Mouse (Mus musculus): Measurements from ENCODE around the gene Shtn1. TPM values are rescaled to one million over a fixed set of nuclear protein-coding genes. Genes with fewer than 3 reads are reported as not detected.

Shtn1 gene
- polyA plus RNA-seq, 1 experiment: 6.4 TPM

DNA sequence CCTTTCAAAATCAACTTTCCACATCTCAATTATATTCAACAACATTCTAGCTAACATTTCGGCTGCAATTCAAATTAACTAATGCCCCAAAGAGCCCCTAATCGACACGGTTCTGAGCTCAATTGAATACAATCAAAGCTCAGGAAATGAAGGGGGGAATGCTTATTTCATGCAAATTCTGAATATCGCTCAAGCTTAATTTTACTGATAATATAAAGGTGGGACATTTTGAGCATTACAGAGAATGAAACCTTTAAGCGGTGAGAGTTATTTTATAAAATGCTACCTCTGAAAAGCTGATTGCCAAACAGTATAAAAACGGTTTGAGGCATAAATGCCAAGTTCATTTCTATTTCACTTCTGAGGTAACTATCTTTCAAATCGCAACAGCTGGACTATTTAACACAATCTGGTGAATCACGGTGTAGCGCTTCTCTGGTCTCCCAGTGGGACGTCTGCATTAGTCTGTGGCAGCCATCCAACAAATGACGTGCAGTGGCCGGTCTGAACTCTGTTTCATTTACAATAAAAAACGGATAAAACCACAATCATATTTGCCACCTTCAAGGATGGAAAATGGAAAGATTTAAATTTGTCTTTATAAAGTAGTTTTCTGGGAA, 96.4 kb downstream of the Shtn1 start:
- Histone ChIP-seq H3K4me1 (ENCODE audit: control insufficient read depth, insufficient read depth, low read length) (no peaks in the 10 kb centered on the region), H3K4me3 (replicated peaks; ENCODE audit: extremely low read depth, low read depth, low read length) (no peak overlapping the region)
- DNase-seq: no peak
- 59% methylated on average over 13 of the region's 13 CpGs for WGBS
- TF ChIP-seq CTCF (IDR thresholded peaks at IDR 0.05; ENCODE audit: insufficient read depth, low read length) (no peak), POLR2A (IDR thresholded peaks at IDR 0.05; ENCODE audit: borderline replicate concordance, extremely low read depth, low read depth, low read length) (no peak)

GRCm38 (mm10) chr19:58978401-58979171, 97.3 kb downstream of the Shtn1 start:
- H3K4me3 ChIP-seq (replicated peaks; ENCODE audit: extremely low read depth, low read depth, low read length): no peak overlapping the region
- H3K4me1 ChIP-seq (ENCODE audit: control insufficient read depth, insufficient read depth, low read length): no peaks in the 10 kb centered on the region
- no peak for DNase-seq
- TF ChIP-seq CTCF (IDR thresholded peaks at IDR 0.05; ENCODE audit: insufficient read depth, low read length): no peak
- TF ChIP-seq POLR2A (IDR thresholded peaks at IDR 0.05; ENCODE audit: borderline replicate concordance, extremely low read depth, low read depth, low read length): no peak
- WGBS: 64% methylated on average over 11 of the region's 11 CpGs

DNA sequence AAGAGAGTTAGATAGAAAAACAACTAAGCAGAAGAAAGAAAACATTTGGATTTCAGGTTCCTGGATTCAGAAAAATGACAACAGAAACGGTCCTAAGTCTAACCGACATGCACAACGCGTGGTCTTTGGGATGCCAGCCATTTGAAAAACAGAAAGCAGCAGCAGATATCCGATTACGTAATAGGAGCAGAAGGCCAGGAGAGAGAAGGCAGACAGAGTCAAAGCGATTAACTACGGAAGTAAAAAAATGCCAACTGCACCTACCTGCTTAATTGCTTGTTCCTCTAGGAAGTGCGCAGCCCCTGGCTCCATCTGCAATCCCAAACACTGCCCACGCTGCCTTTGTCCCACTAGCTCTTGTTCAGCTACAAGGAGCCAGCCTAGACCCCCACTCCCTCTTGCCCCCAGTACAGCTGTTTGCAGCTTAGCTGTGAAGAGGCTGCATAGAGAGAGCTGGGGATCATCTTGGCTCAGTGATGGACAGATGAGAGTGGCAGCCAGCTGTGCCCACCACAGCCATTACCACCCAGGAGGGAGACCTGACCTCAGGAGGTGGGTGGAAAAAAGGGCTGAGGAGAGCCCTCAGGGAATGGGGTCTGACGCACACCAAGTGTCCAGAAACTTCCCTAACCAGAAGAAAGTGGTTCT, 100.6 kb downstream of the Shtn1 start:
- TF ChIP-seq CTCF (IDR thresholded peaks at IDR 0.05; ENCODE audit: insufficient read depth, low read length) (no peak), POLR2A (IDR thresholded peaks at IDR 0.05; ENCODE audit: borderline replicate concordance, extremely low read depth, low read depth, low read length) (no peak)

GRCm38 (mm10) chr19:58974126-58974525, 101.8 kb downstream of the Shtn1 start:
- TF ChIP-seq CTCF (IDR thresholded peaks at IDR 0.05; ENCODE audit: insufficient read depth, low read length) (no peak), POLR2A (IDR thresholded peaks at IDR 0.05; ENCODE audit: borderline replicate concordance, extremely low read depth, low read depth, low read length) (no peak)
- no peak for DNase-seq
- WGBS: 89% methylated on average over 8 of the region's 8 CpGs
- Histone ChIP-seq H3K4me1 (ENCODE audit: control insufficient read depth, insufficient read depth, low read length) (no peaks in the 10 kb centered on the region), H3K4me3 (replicated peaks; ENCODE audit: extremely low read depth, low read depth, low read length) (no peak overlapping the region)

More for the DNA sequence above, 100.6 kb downstream of the Shtn1 start:
- WGBS: 79% methylated on average over 11 of the region's 11 CpGs
- no peak for DNase-seq
- Histone ChIP-seq H3K4me3 (replicated peaks; ENCODE audit: extremely low read depth, low read depth, low read length) (no peak overlapping the region), H3K4me1 (ENCODE audit: control insufficient read depth, insufficient read depth, low read length) (no peaks in the 10 kb centered on the region)

DNA sequence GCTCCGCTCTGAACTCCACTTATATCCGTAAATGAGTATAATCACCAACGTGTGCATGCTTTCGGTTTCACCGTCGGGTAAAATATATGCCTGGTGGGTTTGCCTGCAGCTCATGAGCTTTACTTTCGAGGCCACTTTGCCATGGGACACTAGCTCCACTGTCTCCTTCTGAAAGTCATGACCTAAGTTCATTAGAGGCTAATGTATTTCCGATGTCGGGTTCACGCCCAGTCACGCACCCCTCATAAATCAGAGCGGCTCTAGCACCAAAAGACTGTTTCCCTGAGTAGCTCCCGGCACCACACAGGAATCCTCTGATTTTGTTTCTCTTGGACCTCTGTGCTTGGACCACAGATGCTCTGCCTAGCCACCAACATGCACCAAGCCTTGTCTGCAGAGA, 105.1 kb downstream of the Shtn1 start:
- 69% methylated on average over 13 of the region's 13 CpGs for WGBS
- no peak for DNase-seq
- Histone ChIP-seq H3K4me1 (ENCODE audit: control insufficient read depth, insufficient read depth, low read length) (no peaks in the 10 kb centered on the region), H3K4me3 (replicated peaks; ENCODE audit: extremely low read depth, low read depth, low read length) (no peak overlapping the region)
- no peak for TF ChIP-seq POLR2A (IDR thresholded peaks at IDR 0.05; ENCODE audit: borderline replicate concordance, extremely low read depth, low read depth, low read length)

GRCm38 (mm10) chr19:58968731-58969506, 107.0 kb downstream of the Shtn1 start:
- TF ChIP-seq POLR2A (IDR thresholded peaks at IDR 0.05; ENCODE audit: borderline replicate concordance, extremely low read depth, low read depth, low read length): no peak
- no peak for TF ChIP-seq CTCF (IDR thresholded peaks at IDR 0.05; ENCODE audit: insufficient read depth, low read length)
- Histone ChIP-seq H3K4me1 (ENCODE audit: control insufficient read depth, insufficient read depth, low read length) (no peaks in the 10 kb centered on the region), H3K4me3 (replicated peaks; ENCODE audit: extremely low read depth, low read depth, low read length) (no peak overlapping the region)
- 33% methylated on average over 15 of the region's 15 CpGs for WGBS
- DNase-seq: no peak

- 75% methylated on average over 8 of the region's 8 CpGs for WGBS
- Histone ChIP-seq H3K4me3 (replicated peaks; ENCODE audit: extremely low read depth, low read depth, low read length) (no peak overlapping the region), H3K4me1 (ENCODE audit: control insufficient read depth, insufficient read depth, low read length) (no peaks in the 10 kb centered on the region)
- TF ChIP-seq POLR2A (IDR thresholded peaks at IDR 0.05; ENCODE audit: borderline replicate concordance, extremely low read depth, low read depth, low read length): no peak
- no peak for TF ChIP-seq CTCF (IDR thresholded peaks at IDR 0.05; ENCODE audit: insufficient read depth, low read length)
- DNase-seq: no peak
Observed at GRCm38 (mm10) chr19:58963011-58963410, 112.9 kb downstream of the Shtn1 start.

- H3K4me3 ChIP-seq (replicated peaks; ENCODE audit: extremely low read depth, low read depth, low read length): no peak overlapping the region
- no peak for TF ChIP-seq CTCF (IDR thresholded peaks at IDR 0.05; ENCODE audit: insufficient read depth, low read length)
- TF ChIP-seq POLR2A (IDR thresholded peaks at IDR 0.05; ENCODE audit: borderline replicate concordance, extremely low read depth, low read depth, low read length): no peak
- 86% methylated on average over 8 of the region's 8 CpGs for WGBS
- H3K4me1 ChIP-seq (ENCODE audit: control insufficient read depth, insufficient read depth, low read length): no peaks in the 10 kb centered on the region
- DNase-seq: no peak
Observed at GRCm38 (mm10) chr19:58954779-58955178, 121.1 kb downstream of the Shtn1 start.

DNA sequence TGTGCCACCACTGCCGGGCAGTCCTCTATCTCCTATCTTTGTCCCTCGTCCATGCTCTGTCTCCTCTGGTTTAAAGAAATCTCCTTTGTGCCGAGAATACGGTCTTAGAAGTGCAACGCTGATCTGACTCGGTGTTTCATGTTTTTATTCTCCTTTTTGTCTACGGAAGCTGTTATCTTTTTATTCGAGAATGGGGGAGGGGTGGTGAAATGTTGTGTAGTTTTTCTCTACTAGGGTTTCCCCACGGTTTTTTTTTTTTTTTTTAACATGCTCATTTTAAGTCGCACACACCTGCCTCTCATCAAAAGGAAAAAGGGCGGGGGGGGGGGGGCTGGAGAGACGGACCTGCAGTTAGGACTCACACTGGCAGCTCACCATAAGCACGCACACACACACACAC, 123.7 kb downstream of the Shtn1 start:
- WGBS: 67% methylated on average over 12 of the region's 13 CpGs

More for the DNA sequence above, 123.7 kb downstream of the Shtn1 start:
- H3K4me3 ChIP-seq (replicated peaks; ENCODE audit: extremely low read depth, low read depth, low read length): no peak overlapping the region
- H3K4me1 ChIP-seq (ENCODE audit: control insufficient read depth, insufficient read depth, low read length): no peaks in the 10 kb centered on the region
- no peak for DNase-seq
- TF ChIP-seq CTCF (IDR thresholded peaks at IDR 0.05; ENCODE audit: insufficient read depth, low read length) (no peak), POLR2A (IDR thresholded peaks at IDR 0.05; ENCODE audit: borderline replicate concordance, extremely low read depth, low read depth, low read length) (no peak)

All from lung, adult 2 months (tissue).